Mouse (Mus musculus) ES-Bruce4 (cell line): ENCODE data around the gene Heatr3. TPM values are rescaled to one million over a fixed set of nuclear protein-coding genes. Genes with fewer than 3 reads are reported as not detected.

Experiments
- H3K27ac ChIP-seq: 2 replicates; pipeline ENCODE4 v1.5.1; 2012; ENCODE audit warnings: low read length, inconsistent platforms; ENCODE audit not compliant: insufficient read depth
- H3K27me3 ChIP-seq: 2 replicates; pipeline ENCODE4 v1.6.1; 2012; ENCODE audit warnings: mild to moderate bottlenecking, low read length, inconsistent platforms; ENCODE audit not compliant: control insufficient read depth, poor library complexity, insufficient read depth, severe bottlenecking
- H3K36me3 ChIP-seq: 2 replicates; pipeline ENCODE4 v1.6.1; 2012; ENCODE audit warnings: inconsistent platforms, mild to moderate bottlenecking, low read length, moderate library complexity; ENCODE audit not compliant: control insufficient read depth, poor library complexity, insufficient read depth, severe bottlenecking
- H3K4me1 ChIP-seq: one replicate; pipeline ENCODE4 v1.8.1; 2011; ENCODE audit warnings: low read length; ENCODE audit not compliant: control insufficient read depth, insufficient read depth
- H3K4me3 ChIP-seq: 2 replicates; pipeline ENCODE4 v1.5.1; 2011; ENCODE audit warnings: low read depth, mild to moderate bottlenecking, low read length
- H3K9ac ChIP-seq: 2 replicates; pipeline ENCODE4 v1.6.1; 2012; ENCODE audit warnings: low read depth, mild to moderate bottlenecking, inconsistent platforms; ENCODE audit not compliant: poor library complexity, severe bottlenecking
- H3K9me3 ChIP-seq: replicated peaks from 2 replicates; pipeline ENCODE4 v1.6.1; 2012; ENCODE audit warnings: mild to moderate bottlenecking, low read length, inconsistent platforms; ENCODE audit not compliant: control insufficient read depth, poor library complexity, insufficient read depth, severe bottlenecking
- CTCF ChIP-seq: IDR thresholded peaks from one replicate; pipeline ENCODE4 v1.8.1; 2011; ENCODE audit warnings: low read depth, low read length
- EP300 ChIP-seq: IDR thresholded peaks from 2 replicates; pipeline ENCODE4 v1.6.1; 2011; ENCODE audit warnings: low read depth, low read length; ENCODE audit not compliant: insufficient read depth
- POLR2A ChIP-seq: IDR thresholded peaks from one replicate; pipeline ENCODE4 v1.8.1; 2011; ENCODE audit warnings: low read length; ENCODE audit not compliant: insufficient read depth
- polyA plus RNA-seq: library from polyadenylated mRNA; stranded (reverse); fragments of >200 nt; gene quantifications from 2 replicates; pipeline ENCODE4 v1.2.4, GENCODE M21; 2011; ENCODE audit warnings: low read depth; ENCODE audit not compliant: missing spikeins, insufficient read depth, insufficient read length

Heatr3 gene
- polyA plus RNA-seq, 1 experiment = 49.4 TPM

GRCm38 (mm10) chr8:88198551-88198944 lies 60.9 kb downstream of the Heatr3 start:
- no peaks in the 10 kb centered on the region for H3K9me3 ChIP-seq
- peak overlapping the region; percentile 98 for H3K9ac ChIP-seq
- no peaks in the 10 kb centered on the region for H3K4me1 ChIP-seq
- peak overlapping the region; percentile 55; the same call in 1 of the 2 replicates for H3K27ac ChIP-seq
- H3K27me3 ChIP-seq = no peaks in the 10 kb centered on the region
- peaks cover 7% of the 10 kb centered on the region for H3K36me3 ChIP-seq
- peak overlapping the region; percentile 91 for H3K4me3 ChIP-seq
- TF ChIP-seq EP300 (no peak), POLR2A (no peak), CTCF (no peak)

- Histone ChIP-seq H3K27me3 (no peaks in the 10 kb centered on the region), H3K9ac (peak within 1 kb of the TSS; percentile 98), H3K9me3 (no peaks in the 10 kb centered on the region), H3K27ac (peak within 1 kb of the TSS; percentile 55; the same call in 1 of the 2 replicates), H3K4me3 (peak within 1 kb of the TSS; percentile 95), H3K4me1 (no peaks in the 10 kb centered on the region), H3K36me3 (peaks cover 9% of the 10 kb centered on the region)
- no peak for TF ChIP-seq CTCF
- TF ChIP-seq POLR2A = no peak
- no peak for TF ChIP-seq EP300
Measured at GRCm38 (mm10) chr8:88198945-88199571, 61.4 kb downstream of the Heatr3 start, which contains the start of gene Tent4b. TSS of gene Tent4b (plus strand) at chr8:88199213.

- Histone ChIP-seq H3K27ac (no peak overlapping the region), H3K4me1 (no peaks in the 10 kb centered on the region), H3K36me3 (peaks cover 11% of the 10 kb centered on the region), H3K9me3 (no peaks in the 10 kb centered on the region), H3K9ac (peak overlapping the region; percentile 98), H3K4me3 (peak overlapping the region; percentile 82), H3K27me3 (no peaks in the 10 kb centered on the region)
- no peak for TF ChIP-seq CTCF
- TF ChIP-seq EP300 = no peak
- no peak for TF ChIP-seq POLR2A
Measured at GRCm38 (mm10) chr8:88199700-88200601, 62.3 kb downstream of the Heatr3 start.

- H3K4me1 ChIP-seq = no peaks in the 10 kb centered on the region
- peaks cover 14% of the 10 kb centered on the region for H3K36me3 ChIP-seq
- no peak overlapping the region for H3K27ac ChIP-seq
- TF ChIP-seq CTCF = no peak
- no peak for TF ChIP-seq POLR2A
- no peaks in the 10 kb centered on the region for H3K27me3 ChIP-seq
- H3K9me3 ChIP-seq = no peaks in the 10 kb centered on the region
- H3K9ac ChIP-seq = peak overlapping the region; percentile 98
- peak overlapping the region; percentile 82 for H3K4me3 ChIP-seq
Measured at GRCm38 (mm10) chr8:88200724-88201495, 63.3 kb downstream of the Heatr3 start.

GRCm38 (mm10) chr8:88201641-88202040 lies 64.0 kb downstream of the Heatr3 start:
- Histone ChIP-seq H3K4me1 (no peaks in the 10 kb centered on the region), H3K9ac (no peak overlapping the region), H3K4me3 (no peak overlapping the region), H3K27ac (no peak overlapping the region), H3K9me3 (no peaks in the 10 kb centered on the region), H3K36me3 (peaks cover 20% of the 10 kb centered on the region), H3K27me3 (no peaks in the 10 kb centered on the region)
- no peak for TF ChIP-seq CTCF
- TF ChIP-seq POLR2A = no peak
- no peak for TF ChIP-seq EP300

GRCm38 (mm10) chr8:88206016-88206415 lies 68.4 kb downstream of the Heatr3 start:
- TF ChIP-seq CTCF (no peak), EP300 (no peak), POLR2A (no peak)
- Histone ChIP-seq H3K4me3 (no peak overlapping the region), H3K4me1 (no peaks in the 10 kb centered on the region), H3K9me3 (no peaks in the 10 kb centered on the region), H3K27ac (no peak overlapping the region), H3K27me3 (no peaks in the 10 kb centered on the region), H3K36me3 (peaks cover 26% of the 10 kb centered on the region), H3K9ac (no peak overlapping the region)
